Comparison of ENCODE assay signal across 15 mouse cellular contexts in genomic region chr2:131987950-131988349, GRCm38 (mm10). TPM values are rescaled to one million over a fixed set of nuclear protein-coding genes. Genes with fewer than 3 reads are reported as not detected.
DNase-seq lines count a peak whose midpoint lies in the region; ATAC-seq and TF ChIP-seq lines count a peak whose summit lies in the region.
"Had no signal": no experiment of that assay in that cellular context is flagged by ENCODE, and none has a peak within 500 bp of the region (broad histone marks: within the 10 kb centered on the region; RNA-seq: fewer than 3 reads in every experiment).

No protein-coding gene starts in this region.

- WGBS in heart, postnatal 0 days = 40% methylated on average over 3 of the region's 3 CpGs
- WGBS in forebrain, embryonic 12.5 days = 46% methylated on average over 3 of the region's 3 CpGs

- no peaks in the 10 kb centered on the region for H3K79me2 ChIP-seq in CH12.LX (replicated peaks; ENCODE audit: control insufficient read depth, extremely low read depth, insufficient read depth, poor library complexity, severe bottlenecking)

- no peak for TF ChIP-seq EP300 in heart, postnatal 0 days (IDR thresholded peaks at IDR 0.05; ENCODE audit: low read depth)
- no peak for TF ChIP-seq EP300 in CH12.LX (IDR thresholded peaks at IDR 0.05; ENCODE audit: low read length)

- intact Hi-C loops in heart, postnatal 14 days (cut with DNase I) = loop anchor here (10.0 kb wide), 1 partner anchor 497 kb away; no protein-coding TSS in a partner anchor

- no peak for ATAC-seq in heart, postnatal 0 days (ENCODE audit: insufficient read depth, low read depth)
- ATAC-seq in forebrain, embryonic 12.5 days (ENCODE audit: low FRiP score) = no peak

- H3K4me2 ChIP-seq in heart, postnatal 0 days (ENCODE audit: low read depth, low read length) = no peak overlapping the region
- no peak overlapping the region for H3K4me2 ChIP-seq in CH12.LX (ENCODE audit: insufficient read depth, low read depth, poor library complexity, severe bottlenecking)
- H3K4me2 ChIP-seq in forebrain, embryonic 12.5 days = no peak overlapping the region
- H3K4me2 ChIP-seq: embryonic facial prominence, embryonic 13.5 days had no signal

- no peak overlapping the region for H3K9ac ChIP-seq in heart, postnatal 0 days (replicated peaks; ENCODE audit: low read depth, low read length)
- no peak overlapping the region for H3K9ac ChIP-seq in CH12.LX (ENCODE audit: insufficient read depth, low read depth)
- no peak overlapping the region for H3K9ac ChIP-seq in forebrain, embryonic 12.5 days
- H3K9ac ChIP-seq: embryonic facial prominence, embryonic 13.5 days; liver, embryonic 14.5 days had no signal

- TF ChIP-seq RAD21 in CH12.LX (IDR thresholded peaks at IDR 0.05; ENCODE audit: low read depth, low read length) = peak; percentile 58

- H3K36me3 ChIP-seq in heart, postnatal 0 days (replicated peaks; ENCODE audit: control insufficient read depth, insufficient read depth, low read length) = no peaks in the 10 kb centered on the region
- peaks cover 5 to 26% of the 10 kb centered on the region in 2 experiments for H3K36me3 ChIP-seq in CH12.LX (replicated peaks in 1 of 2; ENCODE audit: control insufficient read depth in 1 of 2, insufficient read depth in 1 of 2, low read length in 1 of 2)
- H3K36me3 ChIP-seq in splenic B cell, adult 2 months (ENCODE audit: control insufficient read depth, insufficient read depth, low read length, poor library complexity, severe bottlenecking) = no peaks in the 10 kb centered on the region
- H3K36me3 ChIP-seq in forebrain, embryonic 12.5 days (replicated peaks) = no peaks in the 10 kb centered on the region
- H3K36me3 ChIP-seq: embryonic facial prominence, embryonic 13.5 days; limb, embryonic 10.5 days had no signal

- no peaks in the 10 kb centered on the region for H3K27me3 ChIP-seq in heart, postnatal 0 days (ENCODE audit: control insufficient read depth, insufficient read depth, low read length)
- no peaks in the 10 kb centered on the region for H3K27me3 ChIP-seq in CH12.LX (replicated peaks)
- H3K27me3 ChIP-seq in splenic B cell, adult 2 months (ENCODE audit: control insufficient read depth, insufficient read depth, low read length, poor library complexity, severe bottlenecking) = no peaks in the 10 kb centered on the region
- no peaks in the 10 kb centered on the region for H3K27me3 ChIP-seq in forebrain, embryonic 12.5 days
- H3K27me3 ChIP-seq: embryonic facial prominence, embryonic 13.5 days had no signal

- in situ Hi-C loops in CH12.LX (cut with MboI; ENCODE audit: low pct_ligation_motif_present, low pct_unique_long_range_greater_than_20kb, low sequenced_read_pairs) = loop anchor here (10.0 kb wide), 1 partner anchor 257 kb away; the partner anchor contains the start of gene Tmem230

- TF ChIP-seq CTCF in heart, postnatal 0 days (IDR thresholded peaks at IDR 0.05; ENCODE audit: low read depth) = peak; percentile 25; the same call in 1 of the 2 replicates
- peak; percentile 26 to 66; a peak in 3 of 4 replicates for TF ChIP-seq CTCF in CH12.LX (conservative IDR thresholded peaks at IDR 0.05 in 1 of 2, IDR thresholded peaks at IDR 0.05 in 1 of 2; ENCODE audit: low read depth in 2 of 2, low read length in 2 of 2)

- H3K4me1 ChIP-seq in heart, postnatal 0 days (ENCODE audit: control insufficient read depth, insufficient read depth) = 0 out of 2 replicates have a peak, but pooled peaks cover 8% of the 10 kb centered on the region
- H3K4me1 ChIP-seq in CH12.LX (ENCODE audit: control insufficient read depth in 1 of 2, insufficient read depth in 2 of 2) = peaks cover 0 to 50% of the 10 kb centered on the region in 2 experiments; a peak in 3 of 4 replicates
- H3K4me1 ChIP-seq in forebrain, embryonic 12.5 days = peaks cover under 1% of the 10 kb centered on the region; the same call in 1 of the 2 replicates
- H3K4me1 ChIP-seq: limb, embryonic 10.5 days had no signal

- no peak overlapping the region for H3K27ac ChIP-seq in heart, postnatal 0 days (ENCODE audit: low read depth)
- H3K27ac ChIP-seq in CH12.LX (ENCODE audit: insufficient read depth, low read depth) = no peak overlapping the region
- no peak overlapping the region for H3K27ac ChIP-seq in forebrain, embryonic 12.5 days
- H3K27ac ChIP-seq: embryonic facial prominence, embryonic 13.5 days; forebrain, embryonic 10.5 days; limb, embryonic 10.5 days; liver, embryonic 14.5 days had no signal

- no peak for TF ChIP-seq POLR2A in CH12.LX (IDR thresholded peaks at IDR 0.05; ENCODE audit: low read depth, low read length)

- dilution Hi-C loops in CH12.LX (cut with MboI; ENCODE audit: extremely low pct_ligation_motif_present, extremely low pct_unique_long_range_greater_than_20kb, low sequenced_read_pairs) = no loop called here

- no peak for DNase-seq in heart, postnatal 0 days (ENCODE audit: low spot score)
- DNase-seq in heart, postnatal 14 days = no peak
- DNase-seq in lung, postnatal 10 days = peak; percentile 1
- no peak for DNase-seq in lung, postnatal 25 days (ENCODE audit: low spot score)
- DNase-seq in CH12.LX (ENCODE audit: extremely low read depth) = no peak
- DNase-seq in splenic B cell, adult 2 months (ENCODE audit: low read depth, low spot score) = peak; percentile 28
- DNase-seq: adrenal gland, postnatal 14 days; cerebellum, adult 9-10 months; kidney, postnatal 10 days had no signal

- no peak overlapping the region for H3K4me3 ChIP-seq in heart, postnatal 0 days (ENCODE audit: low read depth, low read length)
- H3K4me3 ChIP-seq in CH12.LX (replicated peaks in 1 of 3; ENCODE audit: low read depth in 2 of 3, low read length in 2 of 3, poor library complexity in 1 of 3) = no peak overlapping the region
- H3K4me3 ChIP-seq in forebrain, embryonic 12.5 days (replicated peaks) = no peak overlapping the region
- H3K4me3 ChIP-seq: embryonic facial prominence, embryonic 13.5 days; forebrain, embryonic 10.5 days; limb, embryonic 10.5 days had no signal

- no peaks in the 10 kb centered on the region for H3K9me3 ChIP-seq in heart, postnatal 0 days (replicated peaks; ENCODE audit: control insufficient read depth, low read length)
- H3K9me3 ChIP-seq in CH12.LX (replicated peaks; ENCODE audit: low read length) = no peaks in the 10 kb centered on the region
- H3K9me3 ChIP-seq in forebrain, embryonic 12.5 days = no peaks in the 10 kb centered on the region
- H3K9me3 ChIP-seq: embryonic facial prominence, embryonic 13.5 days; forebrain, embryonic 10.5 days; limb, embryonic 10.5 days had no signal

TF ChIP-seq in CH12.LX, 34 proteins besides CTCF, POLR2A, EP300 and RAD21:
- TF ChIP-seq ZNF384 (IDR thresholded peaks at IDR 0.05; ENCODE audit: low read depth, low read length) = no peak
- peak; percentile 65 for TF ChIP-seq SMC3 (IDR thresholded peaks at IDR 0.05; ENCODE audit: low read depth, low read length)
TF ChIP-seq in CH12.LX: peak in this region for 1.

RNA-seq across cellular contexts. Expression of gene Prnd, which starts 37.3 kb away (rescaled TPM):
- total RNA-seq in heart, postnatal 0 days (2014; rRNA removed; ENCODE audit: low replicate concordance) = 8.1 and 9.5 TPM in 2 replicates
- polyA plus RNA-seq in heart, postnatal 0 days (2015; fragmentation: Nextera tagmentation; extraction: Ambion mirVana) = 16.6 and 18.6 TPM in 2 replicates
- total RNA-seq in heart, postnatal 14 days (2021) = 10 to 100 TPM in 1 of 2 experiments, 1 to 10 TPM in 1; 3.2 to 10.4 TPM
- 0.76 and 1.0 TPM in 2 replicates for total RNA-seq in CH12.LX (2012; rRNA removed)
- total RNA-seq in CH12.LX (2014; rRNA removed) = 4.7 and 5.6 TPM in 2 replicates
- 11.4 and 12.8 TPM in 2 replicates for polyA plus RNA-seq in CH12.LX (2012; ENCODE audit: insufficient read length, low read depth)
- 7.0 and 7.3 TPM in 2 replicates for polyA plus RNA-seq in forebrain, embryonic 12.5 days (2016; fragmentation: Nextera tagmentation; extraction: Ambion mirVana)
- total RNA-seq: granulocyte monocyte progenitor cell, adult 5-6 weeks had no signal

RNA-seq across cellular contexts. Expression of gene Rassf2, which starts 42.1 kb away (rescaled TPM):
- 3.7 and 5.2 TPM in 2 replicates for total RNA-seq in heart, postnatal 0 days (2014; rRNA removed; ENCODE audit: low replicate concordance)
- polyA plus RNA-seq in heart, postnatal 0 days (2015; fragmentation: Nextera tagmentation; extraction: Ambion mirVana) = 2.6 and 2.7 TPM in 2 replicates
- total RNA-seq in heart, postnatal 14 days (2021) = 10 to 100 TPM; 13.7 to 17.8 TPM
- total RNA-seq in CH12.LX (2012; rRNA removed) (44.4 and 45.3 TPM in 2 replicates), CH12.LX (2014; rRNA removed) (30.2 and 33.8 TPM in 2 replicates)
- polyA plus RNA-seq in CH12.LX (2012; ENCODE audit: insufficient read length, low read depth) = 60.4 and 61.5 TPM in 2 replicates
- 27.8 and 34.1 TPM in 2 replicates for polyA plus RNA-seq in forebrain, embryonic 12.5 days (2016; fragmentation: Nextera tagmentation; extraction: Ambion mirVana)

Comparison
In these comparisons a context has a peak if more than half of its experiments do, and no peak if none do; other contexts are left out.
1. DNase-seq: peak in lung, postnatal 10 days (single experiment) and splenic B cell, adult 2 months (single experiment); none in heart, postnatal 0 days (single experiment), heart, postnatal 14 days (0 of 2), lung, postnatal 25 days (single experiment) and CH12.LX (single experiment).